Mouse (Mus musculus) hematopoietic stem cell, adult 5-6 weeks (primary cell): ENCODE data around the gene Sh3bp1. TPM values are rescaled to one million over a fixed set of nuclear protein-coding genes. Genes with fewer than 3 reads are reported as not detected.

Source experiments
- ATAC-seq, 2 experiments: fragments of 125-278 bp in 1 of 2; replicated peaks in 1 of 2; 2 replicates each; pipeline ENCODE4 v1.8.0; 2016 to 2017; ENCODE audit warnings: inconsistent platforms in 2 of 2, mild to moderate bottlenecking in 2 of 2, moderate number of reproducible peaks in 2 of 2, low read depth in 1 of 2, moderate TSS enrichment in 1 of 2; ENCODE audit not compliant: low FRiP score in 2 of 2, poor library complexity in 2 of 2, severe bottlenecking in 2 of 2, insufficient read depth in 1 of 2, low TSS enrichment in 1 of 2
- total RNA-seq: library from RNA; stranded (forward); fragments of 172-1452, 232-1000 nt; gene quantifications from 2 replicates; pipeline ENCODE4 v1.2.3, GENCODE M21; 2017

Gene Sh3bp1
- total RNA-seq, 1 experiment from 2014 or later: 27.4 TPM

DNA sequence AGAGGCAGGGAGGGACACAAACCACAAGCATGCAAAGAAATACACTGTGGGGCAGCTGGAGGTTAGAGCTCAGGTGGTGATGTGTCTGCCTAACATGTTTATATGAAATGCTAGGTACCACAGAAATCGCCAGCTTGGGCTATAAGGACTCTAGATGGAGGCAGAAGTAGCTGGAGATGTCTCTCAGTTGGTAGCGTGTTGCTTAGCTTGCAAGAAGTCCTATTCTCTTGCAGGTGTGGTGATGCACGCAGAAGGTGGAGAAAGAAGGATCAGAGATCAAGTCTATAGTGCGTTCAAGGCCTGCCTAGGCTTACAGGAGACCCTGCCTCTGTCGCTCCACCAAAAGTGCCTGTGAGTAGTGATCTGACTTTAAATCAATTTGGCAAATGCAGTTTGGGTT, 24.0 kb upstream of the Sh3bp1 start:
- no peak for ATAC-seq

DNA sequence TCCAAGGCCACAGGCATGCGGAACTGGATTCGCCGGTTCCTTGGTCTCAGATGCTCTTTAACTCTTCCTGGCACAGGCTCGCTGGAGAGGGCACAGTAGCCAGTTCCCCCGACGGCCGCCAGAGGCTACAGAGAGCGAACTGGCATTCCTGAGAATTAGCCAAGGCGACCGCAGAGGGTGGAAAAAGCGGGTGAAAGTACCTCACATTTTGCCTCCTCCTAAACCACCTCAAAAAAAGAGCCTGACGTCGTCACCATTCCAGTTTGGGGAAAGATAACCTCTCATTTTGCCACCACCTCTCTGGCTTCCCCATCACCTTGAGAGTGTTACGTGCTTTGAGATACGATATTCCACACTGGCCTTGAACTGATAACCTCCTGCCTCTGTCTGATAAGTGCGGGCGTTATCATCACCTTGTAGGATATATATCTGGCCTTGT, 23.3 kb upstream of the Sh3bp1 start:
- ATAC-seq: peak; percentile 58 to 65

DNA sequence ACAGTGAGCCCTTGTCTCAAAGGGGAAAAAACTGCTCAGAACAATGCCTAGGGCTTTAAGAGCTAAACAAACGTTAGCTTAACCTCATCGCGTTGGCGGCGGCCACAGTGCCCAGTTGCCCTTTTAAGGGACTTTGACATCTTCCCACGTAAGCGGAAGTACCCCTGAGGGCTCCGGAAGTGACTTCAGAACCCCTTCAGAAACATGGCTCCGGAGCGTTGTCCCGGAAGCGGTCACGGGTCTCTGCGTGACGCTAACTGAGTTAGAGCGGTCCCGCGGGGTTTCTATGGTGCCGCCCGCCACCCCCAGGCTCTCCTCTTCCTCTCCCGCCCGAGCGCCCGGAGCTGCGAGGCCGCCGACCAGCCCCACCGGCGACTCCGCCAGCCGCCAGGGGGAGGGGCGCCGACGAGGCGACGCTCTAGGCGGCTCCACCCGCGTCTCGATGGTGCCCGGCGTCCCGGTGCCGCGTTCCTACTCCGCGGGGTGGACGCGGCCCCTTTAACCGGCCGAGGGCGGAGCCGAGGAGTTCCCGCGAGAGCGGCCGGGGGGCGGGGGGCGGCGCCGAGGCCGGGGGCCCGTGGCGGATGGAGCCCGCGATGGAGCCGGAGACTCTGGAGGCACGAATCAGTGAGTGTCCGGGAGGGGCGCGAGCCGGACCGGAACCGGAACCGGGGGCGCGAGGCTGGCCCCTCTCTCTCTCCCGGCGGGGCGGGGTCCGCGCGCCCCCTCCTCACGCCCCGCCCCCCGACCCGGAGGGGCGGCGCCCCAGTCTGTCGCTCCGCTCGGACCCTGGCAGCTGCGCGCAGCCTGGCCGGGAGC, 22.4 kb upstream of the Sh3bp1 start, which contains the start of gene Gga1:
Gga1 (plus strand) TSS at position 200 of the 819 bp plus-strand sequence.
- peak; percentile 77 to 79 for ATAC-seq

DNA sequence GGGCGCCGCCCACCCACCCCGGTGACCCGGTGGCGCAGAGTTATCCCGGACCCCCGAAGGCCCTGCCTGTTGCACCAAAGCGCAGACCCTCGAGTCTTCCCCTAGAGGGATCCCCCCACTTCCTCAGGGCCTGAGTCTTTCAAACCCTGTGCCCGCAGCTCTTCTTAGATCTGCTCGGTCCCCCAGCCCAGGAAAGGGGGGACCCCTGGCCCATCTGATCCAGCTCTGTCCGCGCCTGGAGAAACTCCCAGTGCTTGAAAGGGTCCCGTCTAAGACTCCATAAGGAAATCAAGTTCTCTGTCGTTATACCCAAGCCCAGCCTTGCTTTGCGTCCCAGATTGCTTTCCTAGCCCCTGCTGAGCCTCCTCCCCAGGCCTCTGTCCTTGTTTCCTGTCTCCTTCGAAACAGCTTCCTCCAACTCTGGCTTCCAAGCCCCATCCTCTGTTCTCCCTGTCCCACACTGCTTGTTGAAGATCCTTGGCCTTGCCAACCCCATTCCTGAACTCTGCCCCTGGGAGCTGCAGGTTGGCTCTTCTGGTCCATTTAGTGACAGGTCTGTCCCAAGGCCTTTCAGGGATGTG, 21.7 kb upstream of the Sh3bp1 start:
- no peak for ATAC-seq

DNA sequence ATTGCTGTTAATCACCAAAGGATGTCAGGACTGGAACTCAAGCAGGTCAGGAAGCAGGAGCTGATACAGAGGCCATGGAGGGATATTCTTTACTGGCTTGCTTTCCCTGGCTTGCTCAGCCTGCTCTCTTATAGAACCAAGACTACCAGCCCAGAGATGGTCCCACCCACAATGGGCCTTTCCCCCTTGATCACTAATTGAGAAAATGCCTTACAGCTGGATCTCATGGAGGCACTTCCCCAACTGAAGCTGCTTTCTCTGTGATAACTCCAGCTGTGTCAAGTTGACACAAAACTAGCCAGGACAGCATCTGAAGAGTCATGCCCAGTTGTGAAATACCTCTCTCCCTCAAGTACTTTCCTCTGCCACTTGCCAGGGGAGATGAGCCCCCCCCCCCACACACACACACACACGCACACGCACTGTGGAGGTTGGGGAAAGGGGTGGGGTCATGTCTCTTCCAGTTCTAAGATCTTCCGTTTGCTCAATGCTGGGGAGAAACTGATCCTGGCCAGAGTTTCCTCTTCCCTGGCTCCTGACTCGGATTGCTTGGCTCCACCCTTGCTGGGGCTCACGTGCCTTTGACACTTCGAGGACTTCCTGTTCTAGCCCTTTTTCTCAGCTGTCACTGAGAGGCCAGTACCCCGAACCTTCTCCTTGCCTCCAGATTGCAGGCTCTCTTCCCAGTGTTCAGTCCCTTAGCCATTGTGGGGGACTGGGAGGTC, 20.6 kb upstream of the Sh3bp1 start:
- ATAC-seq: peak in 1 of 2 experiments; percentile 15; a peak in 1 of 4 replicates

DNA sequence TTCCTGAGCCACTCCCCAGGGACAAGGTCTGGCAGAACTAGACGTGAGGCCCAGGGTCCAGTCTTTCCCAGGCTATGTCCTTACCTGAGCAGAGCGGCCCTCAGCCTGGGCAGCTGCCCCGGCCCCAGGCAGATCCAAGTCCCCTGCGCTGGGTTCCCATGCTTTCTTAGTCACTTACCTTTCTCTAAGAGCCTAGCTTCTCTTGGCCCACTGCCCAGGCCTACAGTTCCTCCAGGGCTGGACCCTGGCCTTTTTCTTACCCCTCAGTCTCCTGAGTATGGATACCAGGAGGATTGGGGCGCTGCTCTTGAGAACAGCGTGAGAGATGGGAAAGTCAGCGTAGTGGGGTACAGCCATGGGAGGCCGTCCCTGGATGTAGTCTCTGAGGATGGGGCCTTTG, 19.1 kb upstream of the Sh3bp1 start:
- ATAC-seq: no peak

DNA sequence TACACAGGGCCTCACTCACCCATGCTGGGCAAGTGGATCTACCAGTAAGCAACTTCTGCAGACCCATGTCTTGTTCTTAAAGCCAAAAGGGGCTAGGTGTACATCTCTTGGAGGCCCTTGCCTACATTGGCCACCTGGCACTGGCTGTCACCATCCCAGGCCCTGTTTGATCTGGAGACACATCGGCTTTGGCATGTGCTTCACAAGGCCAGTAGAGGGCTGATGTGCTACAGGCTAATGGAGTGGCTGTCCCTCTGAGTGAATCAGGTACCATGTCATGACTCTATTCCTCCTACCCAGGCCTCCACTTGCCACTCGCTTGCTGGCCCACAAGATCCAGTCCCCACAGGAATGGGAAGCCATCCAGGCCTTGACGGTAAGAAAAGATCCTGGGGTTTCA, 17.7 kb upstream of the Sh3bp1 start:
- ATAC-seq: no peak

DNA sequence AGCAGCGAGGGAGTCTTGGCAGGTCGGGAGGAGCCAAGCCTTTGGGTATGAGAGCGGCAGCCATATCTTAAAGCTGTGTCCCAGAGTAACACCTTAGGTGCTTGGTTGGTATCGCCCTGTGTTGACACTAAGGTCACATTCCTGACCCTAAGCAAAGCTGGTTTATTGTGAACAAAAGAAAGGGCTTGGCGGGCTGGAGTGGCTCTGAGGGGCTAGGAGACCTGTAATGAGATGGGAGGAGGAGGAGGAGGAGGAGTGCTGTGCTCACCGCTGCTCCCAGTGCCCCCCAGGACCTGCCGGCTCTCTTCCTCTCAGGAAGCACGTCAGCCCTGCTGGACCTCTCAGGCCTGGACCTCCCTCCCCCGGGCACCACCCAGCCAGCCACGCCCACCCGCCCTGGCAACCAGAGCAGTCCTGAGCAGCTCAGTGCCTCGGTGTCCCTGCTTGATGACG, 10.1 kb upstream of the Sh3bp1 start:
- ATAC-seq: no peak

DNA sequence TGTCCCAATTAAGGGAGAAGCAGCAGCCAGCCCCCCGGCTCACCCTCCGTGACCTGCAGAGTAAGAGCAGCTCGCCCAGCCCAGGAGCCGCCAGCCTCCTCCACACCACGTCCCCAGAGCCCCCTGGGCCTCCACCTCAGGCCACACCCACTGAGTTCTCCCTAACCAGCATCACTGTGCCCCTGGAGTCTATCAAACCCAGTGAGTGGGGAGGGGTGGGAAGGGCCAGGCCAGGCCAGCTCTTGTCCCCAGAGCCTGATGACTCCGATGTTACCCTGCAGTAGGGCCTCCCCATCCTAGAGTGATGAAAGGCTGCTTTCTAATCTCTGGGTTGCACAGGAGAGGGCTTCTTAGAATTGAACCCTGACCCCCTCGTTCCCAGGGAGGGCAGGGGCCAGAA, 7.1 kb upstream of the Sh3bp1 start:
- no peak for ATAC-seq

DNA sequence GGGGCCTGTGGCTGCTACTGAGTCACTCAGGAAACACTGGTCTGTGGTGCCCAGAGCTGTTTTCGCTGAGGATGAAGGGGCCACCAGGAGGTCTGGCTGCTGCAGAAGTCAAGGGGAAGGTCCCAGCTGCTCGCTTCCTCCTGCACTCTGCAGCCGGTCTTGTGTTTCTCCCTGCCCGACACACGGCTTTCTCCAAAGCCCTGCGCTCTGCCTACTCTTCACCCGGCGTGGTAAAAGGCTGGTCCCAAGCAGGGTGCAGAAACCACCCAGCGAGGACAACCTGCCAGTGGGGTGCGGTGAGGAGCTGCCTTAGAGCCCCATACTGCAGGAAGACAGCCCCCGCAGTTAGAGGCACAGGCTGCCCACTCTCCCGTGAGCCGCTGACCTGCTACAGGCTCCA, 4.8 kb upstream of the Sh3bp1 start:
- ATAC-seq: peak; percentile 46 to 52

DNA sequence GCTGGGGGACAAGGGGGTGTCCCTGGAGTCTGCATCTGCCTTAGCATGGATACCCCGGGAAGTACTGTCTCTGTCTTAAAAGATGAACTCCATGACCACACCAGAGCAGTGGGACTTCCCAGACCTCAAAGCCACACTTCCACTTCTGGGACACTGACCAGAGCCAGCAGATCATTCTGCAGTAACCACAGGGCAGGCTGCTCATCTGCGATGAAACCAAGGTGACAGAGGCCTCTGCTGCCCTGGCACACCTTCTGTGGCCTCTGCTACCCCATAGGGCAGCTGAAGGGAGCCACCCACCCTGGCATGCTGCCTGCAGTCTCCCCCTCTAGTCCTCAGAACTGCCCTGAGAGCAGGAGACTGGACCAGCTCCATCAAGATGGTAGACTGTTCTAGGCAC, 3.8 kb upstream of the Sh3bp1 start:
- ATAC-seq: no peak

DNA sequence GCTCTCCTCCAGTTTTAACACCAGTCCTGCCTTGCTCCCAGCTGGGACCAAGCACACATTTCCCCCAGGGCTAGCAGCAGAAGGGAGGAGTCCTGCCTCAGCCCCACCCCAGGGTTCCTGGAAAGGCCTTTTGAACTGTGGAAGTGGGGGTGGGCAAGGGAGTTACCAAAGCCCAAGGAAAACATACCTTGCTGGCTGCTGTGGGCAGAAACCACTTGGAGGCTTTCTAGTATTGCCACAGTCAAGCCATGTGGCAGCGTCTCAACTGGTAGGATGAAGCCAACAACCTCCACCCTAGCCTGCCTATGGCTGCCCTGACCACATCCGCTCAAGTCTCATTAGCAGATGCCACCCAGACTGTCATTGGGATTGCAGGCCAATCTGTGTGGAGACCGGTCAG, 3.4 kb upstream of the Sh3bp1 start:
- ATAC-seq: 0 out of 4 replicates have a peak, but pooled peaks of 1 of the 2 experiments have one; percentile 3

DNA sequence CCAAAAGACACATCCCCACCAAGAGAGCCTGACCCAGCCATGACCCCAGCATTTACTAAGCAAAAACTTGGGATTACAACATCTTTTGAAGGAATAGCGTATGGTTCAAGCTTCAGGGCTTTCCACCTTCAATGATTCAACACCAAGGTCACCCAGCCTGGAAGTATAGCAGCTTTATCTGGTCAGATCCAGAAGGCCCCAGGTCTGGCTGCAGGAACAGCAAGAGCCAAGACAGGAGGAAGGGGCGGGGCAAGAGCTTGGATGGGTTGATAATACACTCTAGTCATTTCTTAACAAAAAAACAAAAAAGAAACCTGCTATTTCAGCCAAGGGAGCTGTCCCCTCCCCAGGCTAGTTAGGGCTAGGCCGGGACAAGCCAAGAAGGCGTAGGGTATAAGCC, 2.1 kb upstream of the Sh3bp1 start:
- no peak for ATAC-seq

DNA sequence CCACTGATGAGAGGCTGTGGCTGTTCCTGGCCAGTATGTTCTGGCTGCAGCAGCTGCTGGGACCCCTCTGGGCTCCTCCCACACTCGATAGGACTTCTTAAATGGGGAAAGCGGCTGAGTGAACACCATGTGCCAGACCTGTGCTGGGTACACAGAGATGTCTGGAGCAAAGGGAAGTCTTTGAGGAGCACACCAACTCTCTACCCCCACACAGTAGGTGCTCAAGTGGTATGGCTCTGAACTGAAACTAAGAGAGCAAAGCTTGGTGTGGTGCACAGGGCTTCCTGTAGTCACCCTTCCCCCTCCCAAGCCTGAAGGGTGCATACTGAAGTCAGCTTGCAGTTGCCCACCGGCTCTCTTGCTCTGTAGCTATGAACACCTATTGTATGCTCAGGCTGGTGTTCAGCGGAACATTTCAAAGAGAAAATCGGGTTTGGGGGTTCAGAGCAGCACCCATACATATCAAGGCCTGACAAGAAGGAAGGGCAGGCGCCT, 1.0 kb upstream of the Sh3bp1 start:
- no peak for ATAC-seq

DNA sequence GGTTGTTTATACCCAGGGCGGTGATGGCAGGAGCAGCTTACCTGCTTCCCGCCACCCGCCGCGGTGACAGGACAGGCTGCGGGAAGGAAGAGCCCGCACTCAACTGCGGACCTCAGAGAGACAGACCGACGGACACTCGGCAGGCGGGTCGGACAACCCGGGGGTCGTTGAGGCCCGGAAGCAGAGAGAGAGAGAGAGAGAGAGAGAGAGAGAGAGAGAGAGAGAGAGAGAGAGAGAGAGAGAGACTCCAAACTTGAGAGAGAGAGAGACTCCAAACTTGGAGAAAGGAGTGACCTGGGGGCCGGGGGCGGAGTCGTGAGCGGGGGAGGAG, 194 bp upstream of the Sh3bp1 start, which contains the start of gene Gm49510:
Gm49510 (plus strand) TSS at position 259 of the 331 bp plus-strand sequence.
- ATAC-seq: no peak

DNA sequence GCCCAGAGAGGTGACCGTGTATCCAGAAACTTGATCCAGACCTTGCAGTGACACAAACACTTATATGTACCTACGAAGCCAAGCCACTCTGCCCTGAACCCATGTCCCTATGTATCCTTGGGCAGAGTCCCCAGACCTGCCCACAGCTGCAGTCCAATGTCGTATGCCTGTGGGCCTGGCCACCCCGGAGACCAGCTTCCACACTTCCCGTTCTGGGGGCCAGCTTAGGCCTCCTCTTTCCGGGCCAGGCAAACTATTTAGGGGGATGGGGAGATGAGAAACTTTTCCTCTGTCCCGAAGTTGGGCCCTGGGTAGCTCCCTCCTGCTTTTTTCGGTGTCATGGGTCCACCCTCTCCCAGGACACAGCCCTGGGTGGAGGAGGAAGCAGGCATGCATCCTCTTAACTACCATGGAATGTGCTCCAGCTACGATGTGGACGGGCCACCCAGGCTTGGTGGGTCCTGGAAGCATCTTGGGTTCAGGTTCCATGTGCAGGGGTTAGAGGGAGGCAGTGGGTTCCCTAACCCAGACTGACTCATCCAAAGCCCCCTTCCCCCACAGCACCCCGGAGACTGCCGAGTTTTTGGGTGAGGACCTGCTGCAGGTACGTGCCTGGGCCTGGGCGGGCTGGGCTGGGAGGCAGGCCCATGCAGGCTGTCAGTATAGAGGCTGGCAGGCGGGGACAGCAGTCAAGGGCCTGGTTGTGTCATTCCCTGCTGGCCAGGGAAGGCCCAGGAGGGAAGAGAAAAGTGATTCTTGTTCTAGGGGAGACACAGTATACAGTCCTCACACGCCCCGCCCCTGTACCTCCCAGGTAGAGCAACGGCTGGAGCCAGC, 1.2 kb downstream of the Sh3bp1 start:
- ATAC-seq: 0 out of 4 replicates have a peak, but pooled peaks of 1 of the 2 experiments have one; percentile 9

DNA sequence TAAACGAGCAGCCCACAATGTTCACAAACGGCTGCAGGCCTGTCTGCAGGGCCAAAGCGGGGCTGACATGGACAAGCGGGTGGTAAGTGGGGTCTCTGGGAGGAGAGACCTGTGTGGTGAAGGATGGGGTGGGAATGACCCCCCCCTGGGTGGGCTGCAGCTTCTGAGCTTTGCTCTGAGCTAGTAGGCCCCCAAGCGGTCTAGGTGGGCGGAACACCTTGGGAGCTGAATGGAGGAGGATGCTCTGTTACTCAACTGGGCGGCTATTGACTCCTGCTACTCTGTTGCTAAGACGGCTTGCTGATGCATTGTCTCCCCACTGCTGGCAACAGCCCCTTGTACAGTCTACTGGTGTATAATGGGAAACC, 1.8 kb downstream of the Sh3bp1 start:
- ATAC-seq: no peak
